Mouse (Mus musculus) thymus, postnatal 4 days (tissue): Measurements from ENCODE around the gene Glra2.
"Not testable (repeated sequence)": the region's sequence is repeated elsewhere in the genome, so short reads cannot be mapped to it uniquely, and the experiment has no call there.

ENCODE experiments used
- DNase-seq: peaks from one replicate; pipeline ENCODE4 v3.0.0; 2021

The Glra2 gene

GRCm38 (mm10) chrX:165326939-165327698, at the start of gene Glra2:
Gene Glra2 (minus strand): TSS chrX:165327393.
- peak; percentile 9 for DNase-seq

DNA sequence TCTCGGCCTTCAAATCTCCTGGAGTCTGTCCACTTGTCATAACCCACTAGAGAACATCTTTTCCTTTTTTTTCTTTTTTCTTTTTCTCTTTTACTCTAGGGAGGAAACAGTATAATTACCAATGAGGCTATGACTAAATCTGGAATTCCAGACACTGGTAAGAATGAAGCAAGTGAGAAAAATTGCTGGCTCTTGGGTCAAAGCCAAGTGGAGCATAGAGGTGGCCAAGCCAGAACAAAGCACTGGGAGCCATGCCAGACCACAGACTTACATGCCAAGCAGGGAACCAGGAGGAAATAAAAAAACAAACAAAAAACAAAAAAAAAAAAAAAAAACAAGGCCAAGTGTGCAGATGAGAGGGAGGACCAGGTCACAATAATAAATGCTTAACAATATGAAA, 35.6 kb upstream of the Glra2 start:
- no peak for DNase-seq

GRCm38 (mm10) chrX:165344611-165345010, 17.4 kb upstream of the Glra2 start:
- DNase-seq, result no peak

- DNase-seq, result peak; percentile 7
Measured at GRCm38 (mm10) chrX:165327699-165328333, 623 bp upstream of the Glra2 start.

DNA sequence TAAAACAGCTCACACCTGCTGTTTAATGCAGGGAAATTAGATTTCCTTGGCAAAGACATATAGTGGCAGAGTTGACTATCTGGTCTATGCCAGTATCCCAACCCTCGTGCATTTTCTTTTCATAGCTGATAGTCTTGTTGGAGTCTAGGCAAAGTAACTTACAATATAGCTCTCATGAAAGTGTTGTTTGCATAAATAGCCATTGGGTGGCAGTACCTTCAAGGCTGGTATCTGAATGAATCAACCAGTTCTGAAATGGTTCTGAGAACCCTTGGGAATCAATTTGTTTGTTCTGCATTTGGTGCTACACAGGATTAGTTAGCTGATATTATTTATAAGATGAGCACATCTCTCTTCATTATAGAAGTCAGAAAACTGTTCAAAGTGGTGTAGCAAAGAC, 133.6 kb downstream of the Glra2 start:
- DNase-seq, result no peak

GRCm38 (mm10) chrX:165191170-165191569, 136.0 kb downstream of the Glra2 start:
- no peak for DNase-seq

DNA sequence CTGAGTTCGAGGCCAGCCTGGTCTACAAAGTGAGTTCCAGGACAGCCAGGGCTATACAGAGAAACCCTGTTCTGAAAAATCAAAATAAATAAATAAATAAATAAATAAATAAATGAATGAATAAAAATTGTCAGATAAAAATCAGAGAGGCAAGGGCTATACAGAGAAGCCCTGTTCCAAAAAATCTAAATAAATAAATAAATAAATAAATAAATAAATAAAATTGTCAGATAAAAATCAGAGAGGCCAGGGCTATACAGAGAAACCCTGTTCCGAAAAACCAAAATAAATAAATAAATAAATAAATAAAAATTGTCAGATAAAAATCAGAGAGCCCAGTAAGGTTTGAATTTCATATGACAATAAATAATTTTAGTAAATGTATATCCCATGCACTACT, 144.2 kb downstream of the Glra2 start:
- not testable (repeated sequence) for DNase-seq

- DNase-seq, result no peak
Measured at GRCm38 (mm10) chrX:165156549-165156948, 170.6 kb downstream of the Glra2 start.

DNA sequence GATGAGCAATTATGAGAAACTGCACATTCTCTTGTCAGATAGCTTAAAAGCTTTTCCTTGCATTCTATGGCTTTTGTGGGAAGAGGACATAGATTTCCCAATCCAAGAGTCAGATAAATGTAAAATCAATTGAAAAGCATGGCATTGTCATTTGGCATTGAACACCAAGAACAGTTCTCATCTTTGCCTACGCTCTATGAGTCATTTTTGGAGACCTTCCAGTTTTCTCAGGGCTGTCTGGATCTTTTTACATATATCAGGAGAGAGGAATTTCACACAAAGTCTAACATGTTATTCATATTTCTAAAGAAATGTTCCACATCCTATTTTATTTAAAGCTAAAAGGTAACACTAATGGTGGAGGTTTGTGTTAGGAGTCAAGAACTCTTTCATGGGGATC, 223.0 kb downstream of the Glra2 start:
- no peak for DNase-seq
